Mouse (Mus musculus) limb, embryonic 10.5 days (tissue): ENCODE data around the gene 4933434E20Rik. TPM values are rescaled to one million over a fixed set of nuclear protein-coding genes. Genes with fewer than 3 reads are reported as not detected.

Source experiments
- DNase-seq: peaks from one replicate; pipeline ENCODE4 v3.0.0-alpha.2; 2017; ENCODE audit warnings: low spot score
- H3K27ac ChIP-seq: fragments of 300-500 bp; sonication (generic); 2 replicates; pipeline ENCODE4 v1.5.1; 2016; ENCODE audit warnings: mild to moderate bottlenecking
- H3K27me3 ChIP-seq: fragments of 300-500 bp; sonication (generic); 2 replicates; pipeline ENCODE4 v1.6.1; 2016; ENCODE audit warnings: low read depth, mild to moderate bottlenecking; ENCODE audit not compliant: poor library complexity, severe bottlenecking
- H3K36me3 ChIP-seq: fragments of 300-500 bp; sonication (generic); 2 replicates; pipeline ENCODE4 v1.6.1; 2016; ENCODE audit warnings: mild to moderate bottlenecking, moderate library complexity
- H3K4me1 ChIP-seq: fragments of 300-500 bp; sonication (generic); 2 replicates; pipeline ENCODE4 v1.6.1; 2016
- H3K4me3 ChIP-seq: fragments of 300-500 bp; sonication (generic); 2 replicates; pipeline ENCODE4 v1.5.1; 2016; ENCODE audit warnings: mild to moderate bottlenecking, moderate library complexity
- H3K9me3 ChIP-seq: fragments of 300-500 bp; sonication (generic); replicated peaks from 2 replicates; pipeline ENCODE4 v1.6.1; 2016; ENCODE audit warnings: mild to moderate bottlenecking
- WGBS: fragments of 180-500 bp; shearing (Covaris S2); methylation state at CpG from one replicate; pipeline ENCODE4 v1.1.7; 2016; 5-methylcytosine and 5-hydroxymethylcytosine counted together
- polyA plus RNA-seq: library from polyadenylated mRNA; unstranded; fragments of >200 nt; fragmentation: Nextera tagmentation; extraction: Ambion mirVana; gene quantifications from 2 replicates; pipeline ENCODE4 v1.2.1, GENCODE M21; 2016

4933434E20Rik gene
- polyA plus RNA-seq, 1 experiment from 2014 or later, result 171 TPM

GRCm38 (mm10) chr3:90067851-90068250 lies 16.4 kb downstream of the 4933434E20Rik start:
- DNase-seq, result no peak
- 88% methylated on average over 4 of the region's 4 CpGs for WGBS
- no peak overlapping the region for H3K27ac ChIP-seq
- H3K9me3 ChIP-seq, result no peaks in the 10 kb centered on the region
- no peak overlapping the region for H3K4me3 ChIP-seq
- H3K36me3 ChIP-seq, result peaks cover 41% of the 10 kb centered on the region
- no peaks in the 10 kb centered on the region for H3K4me1 ChIP-seq
- H3K27me3 ChIP-seq, result no peaks in the 10 kb centered on the region

DNA sequence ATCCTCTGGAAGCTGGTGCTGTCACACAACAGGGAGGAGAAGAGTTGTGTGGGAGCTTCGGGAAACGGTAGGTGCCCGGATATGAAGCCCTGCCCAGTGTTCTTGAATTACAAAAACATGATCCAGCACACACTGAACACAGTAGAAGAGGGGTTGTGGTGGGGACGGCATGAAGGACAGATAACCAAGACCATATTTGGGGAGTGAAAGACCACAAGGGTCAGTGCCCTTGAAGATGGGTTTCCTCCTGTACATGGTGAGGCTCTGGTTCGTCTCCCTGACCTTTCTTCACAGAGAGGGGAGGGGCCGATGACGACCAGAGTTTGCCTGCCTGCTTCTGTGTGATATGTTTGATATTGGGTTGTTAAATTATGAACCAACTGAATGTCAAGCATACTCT lies 18.3 kb downstream of the 4933434E20Rik start:
- peaks cover 22% of the 10 kb centered on the region for H3K36me3 ChIP-seq
- H3K9me3 ChIP-seq, result no peaks in the 10 kb centered on the region
- no peaks in the 10 kb centered on the region for H3K4me1 ChIP-seq
- no peak overlapping the region for H3K4me3 ChIP-seq
- no peak for DNase-seq
- H3K27me3 ChIP-seq, result no peaks in the 10 kb centered on the region
- H3K27ac ChIP-seq, result no peak overlapping the region
- 79% methylated on average over 7 of the region's 7 CpGs for WGBS

- WGBS, result 76% methylated on average over 4 of the region's 4 CpGs
- no peaks in the 10 kb centered on the region for H3K9me3 ChIP-seq
- no peaks in the 10 kb centered on the region for H3K36me3 ChIP-seq
- H3K4me1 ChIP-seq, result peaks cover 6% of the 10 kb centered on the region
- no peak within 1 kb of the TSS for H3K27ac ChIP-seq
- no peak for DNase-seq
- H3K4me3 ChIP-seq, result no peak within 1 kb of the TSS
- H3K27me3 ChIP-seq, result no peaks in the 10 kb centered on the region
Measured at GRCm38 (mm10) chr3:90072294-90072693, 20.9 kb downstream of the 4933434E20Rik start, which contains the start of gene Tpm3. Tpm3 (plus strand) TSS chr3:90072649.

- Histone ChIP-seq H3K9me3 (no peaks in the 10 kb centered on the region), H3K36me3 (peaks cover 7% of the 10 kb centered on the region), H3K27me3 (no peaks in the 10 kb centered on the region), H3K27ac (no peak overlapping the region), H3K4me1 (peaks cover 33% of the 10 kb centered on the region), H3K4me3 (no peak overlapping the region)
- DNase-seq, result peak; percentile 85
- WGBS, result 9% methylated on average over 5 of the region's 5 CpGs
Measured at GRCm38 (mm10) chr3:90076921-90077716, 25.7 kb downstream of the 4933434E20Rik start.

GRCm38 (mm10) chr3:90078224-90078623 lies 26.8 kb downstream of the 4933434E20Rik start:
- Histone ChIP-seq H3K27me3 (no peaks in the 10 kb centered on the region), H3K9me3 (no peaks in the 10 kb centered on the region), H3K4me3 (0 out of 2 replicates have a peak overlapping the region, but pooled peaks have one; percentile 92), H3K27ac (no peak overlapping the region), H3K4me1 (peaks cover 43% of the 10 kb centered on the region), H3K36me3 (peaks cover 18% of the 10 kb centered on the region)
- DNase-seq, result no peak
- 62% methylated on average over 5 of the region's 5 CpGs for WGBS

DNA sequence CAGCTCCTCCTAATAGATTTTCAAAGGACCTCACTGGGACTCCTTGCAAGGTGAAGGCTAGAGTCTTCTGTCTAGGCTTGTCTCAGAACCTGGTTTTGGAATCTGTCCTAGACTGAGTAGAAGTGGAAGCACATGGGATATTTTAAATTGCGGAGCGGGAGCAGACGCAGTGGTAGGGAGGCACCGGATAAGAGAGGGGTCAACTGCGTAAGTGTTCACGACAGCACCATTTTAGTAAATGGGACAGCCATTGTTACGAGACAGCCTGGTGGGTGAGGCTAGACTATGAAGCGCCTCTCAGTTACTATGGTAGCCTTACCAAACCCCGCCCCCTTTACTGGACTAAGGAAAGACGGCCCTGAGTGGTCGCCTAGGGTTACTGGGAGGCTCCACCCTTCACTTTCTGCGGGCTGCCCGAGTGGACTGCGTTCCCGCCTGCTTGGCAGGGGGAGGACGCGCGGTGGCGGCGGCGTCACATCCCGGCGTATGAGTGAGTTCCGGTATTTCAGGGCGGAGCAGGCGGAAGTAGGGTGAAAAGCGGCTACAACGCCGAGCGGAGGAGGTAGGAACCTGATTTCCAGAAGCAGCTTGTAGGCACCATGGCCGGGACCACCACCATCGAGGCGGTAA lies 27.8 kb downstream of the 4933434E20Rik start:
- Histone ChIP-seq H3K27ac (peak overlapping the region; percentile 95), H3K4me1 (peaks cover 53% of the 10 kb centered on the region), H3K36me3 (peaks cover 28% of the 10 kb centered on the region), H3K4me3 (peak overlapping the region; percentile 92), H3K9me3 (no peaks in the 10 kb centered on the region), H3K27me3 (no peaks in the 10 kb centered on the region)
- under 1% methylated on average over 33 of the region's 33 CpGs for WGBS
- peak; percentile 93 for DNase-seq

GRCm38 (mm10) chr3:90079763-90080497 lies 28.5 kb downstream of the 4933434E20Rik start:
- peaks cover 56% of the 10 kb centered on the region for H3K4me1 ChIP-seq
- WGBS, result under 1% methylated on average over 53 of the region's 53 CpGs

DNA sequence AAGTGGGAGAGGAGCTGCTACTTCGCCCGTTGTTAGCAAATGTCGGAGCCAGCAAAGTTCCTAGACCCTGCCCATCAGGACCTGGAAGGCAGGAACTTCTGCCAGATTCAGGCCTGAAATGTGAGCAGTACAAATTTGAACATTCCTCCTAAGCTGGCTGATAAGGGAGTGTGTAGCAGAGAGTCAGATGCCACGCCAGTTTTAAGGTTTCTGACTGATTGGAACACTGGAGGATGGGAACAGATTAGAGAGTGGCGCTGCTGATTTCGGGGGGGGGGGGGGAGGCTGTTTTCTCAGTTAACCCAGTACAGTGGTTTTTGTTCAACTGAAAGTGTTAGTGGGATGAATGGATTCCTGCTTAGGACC lies 29.0 kb downstream of the 4933434E20Rik start:
- Histone ChIP-seq H3K27ac (peak overlapping the region; percentile 95), H3K36me3 (peaks cover 40% of the 10 kb centered on the region), H3K27me3 (no peaks in the 10 kb centered on the region), H3K9me3 (no peaks in the 10 kb centered on the region), H3K4me3 (peak overlapping the region; percentile 92), H3K4me1 (peaks cover 56% of the 10 kb centered on the region)
- no peak for DNase-seq
- 2% methylated on average over 6 of the region's 6 CpGs for WGBS

More at GRCm38 (mm10) chr3:90079763-90080497, 28.5 kb downstream of the 4933434E20Rik start:
- Histone ChIP-seq H3K27me3 (no peaks in the 10 kb centered on the region), H3K4me3 (peak overlapping the region; percentile 92), H3K36me3 (peaks cover 35% of the 10 kb centered on the region), H3K27ac (peak overlapping the region; percentile 95), H3K9me3 (no peaks in the 10 kb centered on the region)
- DNase-seq, result peak; percentile 84

DNA sequence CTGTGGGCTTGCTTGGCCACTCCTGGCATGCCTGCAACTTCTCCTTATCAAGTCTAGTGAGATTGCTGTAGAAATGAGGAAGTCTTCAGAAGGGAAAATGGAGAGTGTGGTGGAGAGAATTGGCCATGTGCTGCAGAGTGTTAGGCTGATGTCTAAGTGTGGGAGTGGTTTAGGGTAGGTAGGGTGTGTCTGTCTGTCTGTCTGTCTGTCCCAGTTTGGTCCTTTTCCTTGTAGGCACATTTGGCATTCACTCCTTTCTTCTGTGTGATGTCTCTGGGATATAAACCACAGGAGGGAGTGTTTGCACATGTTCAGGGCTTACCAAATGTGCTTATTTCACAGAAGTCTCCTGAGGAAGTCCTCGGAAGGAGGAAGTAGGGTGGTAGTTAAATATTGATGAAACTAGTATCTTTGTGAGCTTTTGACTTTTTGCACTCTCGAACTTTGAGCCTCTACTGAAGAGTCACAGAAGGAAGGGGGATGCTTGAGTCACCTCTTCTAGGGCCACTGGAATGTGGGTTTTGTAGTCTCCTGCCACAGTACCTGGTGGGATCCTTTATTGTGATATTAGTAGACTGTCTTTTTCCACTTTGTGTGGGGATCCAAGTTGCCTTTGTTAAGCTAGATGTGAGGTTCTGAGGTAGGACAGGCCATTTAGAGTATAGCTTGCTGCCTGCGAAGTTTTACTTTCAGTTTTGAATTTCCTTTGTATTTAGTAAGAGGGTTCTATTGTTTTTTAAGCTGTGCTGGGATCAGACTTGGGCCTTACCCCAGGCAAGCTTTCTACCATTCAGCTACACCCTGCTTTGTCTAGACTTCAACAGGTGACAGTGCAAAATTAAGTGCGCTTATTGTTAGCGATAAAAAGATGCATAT lies 30.2 kb downstream of the 4933434E20Rik start:
- Histone ChIP-seq H3K27me3 (no peaks in the 10 kb centered on the region), H3K27ac (no peak overlapping the region), H3K4me3 (peak overlapping the region; percentile 92), H3K4me1 (peaks cover 56% of the 10 kb centered on the region), H3K36me3 (peaks cover 52% of the 10 kb centered on the region), H3K9me3 (no peaks in the 10 kb centered on the region)
- 87% methylated on average over 5 of the region's 5 CpGs for WGBS
- DNase-seq, result no peak

- WGBS, result 80% methylated on average over 5 of the region's 5 CpGs
- Histone ChIP-seq H3K36me3 (peaks cover 66% of the 10 kb centered on the region), H3K4me3 (0 out of 2 replicates have a peak overlapping the region, but pooled peaks have one; percentile 7)
Measured at GRCm38 (mm10) chr3:90083034-90083433, 31.6 kb downstream of the 4933434E20Rik start.

DNA sequence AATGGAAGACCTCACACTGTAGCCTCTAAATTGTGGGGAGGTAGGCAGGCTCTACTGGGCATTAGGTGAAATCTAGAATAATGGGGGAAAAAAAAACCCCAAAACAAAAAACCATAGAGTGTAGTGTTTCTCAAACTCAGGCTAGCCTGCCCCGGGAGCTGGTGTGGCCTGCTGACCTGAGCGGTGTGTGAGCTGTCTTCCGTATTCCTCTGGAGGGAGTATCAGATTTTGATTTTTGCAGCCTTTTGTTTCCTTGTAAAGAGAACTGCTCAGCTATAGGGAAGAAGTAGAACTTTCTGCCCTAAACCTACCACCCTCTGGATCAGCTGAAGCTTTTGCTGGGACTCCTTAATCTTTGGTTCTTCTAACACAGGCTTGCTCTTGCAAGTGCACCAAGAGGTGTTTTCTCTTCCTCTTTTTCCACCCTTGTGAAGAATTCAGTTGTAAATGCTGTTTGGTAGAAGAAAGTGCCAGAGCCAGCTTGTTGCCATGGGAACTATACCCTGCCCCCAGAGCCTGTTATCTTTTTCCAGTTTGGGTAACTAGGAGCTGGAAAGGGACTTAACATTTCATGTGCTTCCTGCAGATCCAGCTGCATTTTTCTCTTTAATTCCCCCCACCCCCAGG lies 32.4 kb downstream of the 4933434E20Rik start:
- H3K36me3 ChIP-seq, result peaks cover 74% of the 10 kb centered on the region
- no peak overlapping the region for H3K27ac ChIP-seq
- no peak for DNase-seq
- H3K9me3 ChIP-seq, result no peaks in the 10 kb centered on the region
- no peaks in the 10 kb centered on the region for H3K27me3 ChIP-seq
- H3K4me1 ChIP-seq, result peaks cover 40% of the 10 kb centered on the region
- no peak overlapping the region for H3K4me3 ChIP-seq
- 65% methylated on average over 3 of the region's 3 CpGs for WGBS

More at GRCm38 (mm10) chr3:90083034-90083433, 31.6 kb downstream of the 4933434E20Rik start:
- Histone ChIP-seq H3K9me3 (no peaks in the 10 kb centered on the region), H3K27me3 (no peaks in the 10 kb centered on the region), H3K4me1 (peaks cover 46% of the 10 kb centered on the region), H3K27ac (no peak overlapping the region)
- no peak for DNase-seq

- Histone ChIP-seq H3K36me3 (peaks cover 84% of the 10 kb centered on the region), H3K4me3 (no peak overlapping the region), H3K9me3 (no peaks in the 10 kb centered on the region), H3K4me1 (peaks cover 36% of the 10 kb centered on the region), H3K27ac (no peak overlapping the region), H3K27me3 (no peaks in the 10 kb centered on the region)
- DNase-seq, result no peak
- WGBS, result 91% methylated on average over 4 of the region's 4 CpGs
Measured at GRCm38 (mm10) chr3:90084790-90085189, 33.4 kb downstream of the 4933434E20Rik start.
